Mouse (Mus musculus) spleen, adult 2 months (tissue): ENCODE measurements around the gene Aatf. TPM values are rescaled to one million over a fixed set of nuclear protein-coding genes. Genes with fewer than 3 reads are reported as not detected.

Experiments
- DNase-seq, 2 experiments: peaks; one replicate each; pipeline versions ENCODE4 v3.0.0 to v3.0.0-alpha.2; 2012 to 2021; ENCODE audit warnings: low spot score in 2 of 2, low read depth in 1 of 2
- H3K27ac ChIP-seq: fragments of 200-500 bp; 2 replicates; pipeline ENCODE4 v1.5.1; 2012; ENCODE audit warnings: low read length, inconsistent platforms; ENCODE audit not compliant: insufficient read depth
- H3K27me3 ChIP-seq: fragments of 200-500 bp; 2 replicates; pipeline ENCODE4 v1.6.1; 2012; ENCODE audit warnings: mild to moderate bottlenecking, moderate library complexity, low read length, inconsistent platforms; ENCODE audit not compliant: control insufficient read depth, insufficient read depth
- H3K36me3 ChIP-seq: fragments of 200-500 bp; 2 replicates; pipeline ENCODE4 v1.6.1; 2012; ENCODE audit warnings: mild to moderate bottlenecking, low read length, inconsistent platforms; ENCODE audit not compliant: control insufficient read depth, insufficient read depth
- H3K4me1 ChIP-seq: fragments of 200-500 bp; 2 replicates; pipeline ENCODE4 v1.6.1; 2011; ENCODE audit warnings: inconsistent platforms; ENCODE audit not compliant: control insufficient read depth, insufficient read depth, insufficient read length
- H3K4me3 ChIP-seq: fragments of 200-500 bp; 2 replicates; pipeline ENCODE4 v1.5.1; 2011; ENCODE audit warnings: mild to moderate bottlenecking, inconsistent platforms; ENCODE audit not compliant: insufficient read depth, insufficient read length; ENCODE audit errors: extremely low read depth
- CTCF ChIP-seq: fragments of 200-500 bp; IDR thresholded peaks from 2 replicates; pipeline ENCODE4 v1.5.1; 2011; ENCODE audit warnings: mild to moderate bottlenecking, inconsistent platforms; ENCODE audit not compliant: insufficient read depth, insufficient read length, insufficient replicate concordance; ENCODE audit errors: extremely low read depth
- POLR2A ChIP-seq: fragments of 200-500 bp; IDR thresholded peaks from 2 replicates; pipeline ENCODE4 v1.6.1; 2011; ENCODE audit warnings: low read depth, low read length, inconsistent platforms
- WGBS: fragments of 180-500 bp; shearing (Covaris S2); methylation state at CpG from one replicate; pipeline ENCODE4 v1.1.7; 2018; 5-methylcytosine and 5-hydroxymethylcytosine counted together
- polyA plus RNA-seq: library from polyadenylated mRNA; depleted of rRNA; stranded (reverse); fragments of >200 nt; gene quantifications from 2 replicates; pipeline ENCODE4 v1.2.3, GENCODE M21; 2012; rRNA removed

Gene Aatf
- 5.5 and 6.4 TPM in 2 replicates for polyA plus RNA-seq

- Histone ChIP-seq H3K36me3 (peaks cover 7% of the 10 kb centered on the region), H3K27ac (peak within 1 kb of the TSS; percentile 66), H3K27me3 (peaks cover 12% of the 10 kb centered on the region), H3K4me3 (peak within 1 kb of the TSS; percentile 81), H3K4me1 (no peaks in the 10 kb centered on the region; the same call in 1 of the 2 replicates)
- WGBS: under 1% methylated on average over 80 of the region's 80 CpGs
- TF ChIP-seq POLR2A (peak; percentile 35), CTCF (no peak)
- DNase-seq: peak; percentile 92 to 96
Observed at GRCm38 (mm10) chr11:84513171-84514116, at the start of gene Aatf. Gene Aatf (minus strand): TSS chr11:84513522.

GRCm38 (mm10) chr11:84562758-84563347 is 49.5 kb upstream of the Aatf start:
- H3K27me3 ChIP-seq: no peaks in the 10 kb centered on the region
- H3K4me3 ChIP-seq: no peak overlapping the region
- no peaks in the 10 kb centered on the region for H3K4me1 ChIP-seq
- no peak for DNase-seq
- H3K36me3 ChIP-seq: no peaks in the 10 kb centered on the region
- 48% methylated on average over 9 of the region's 9 CpGs for WGBS
- H3K27ac ChIP-seq: no peak overlapping the region
- TF ChIP-seq CTCF (no peak), POLR2A (no peak)

- no peak for DNase-seq
- no peak overlapping the region for H3K4me3 ChIP-seq
- no peaks in the 10 kb centered on the region for H3K4me1 ChIP-seq
- no peaks in the 10 kb centered on the region for H3K36me3 ChIP-seq
- WGBS: 74% methylated on average over 5 of the region's 5 CpGs
- TF ChIP-seq POLR2A: no peak
- no peak for TF ChIP-seq CTCF
- H3K27me3 ChIP-seq: no peaks in the 10 kb centered on the region
- no peak overlapping the region for H3K27ac ChIP-seq
Observed at GRCm38 (mm10) chr11:84561546-84561945, 48.2 kb upstream of the Aatf start.

- H3K36me3 ChIP-seq: no peaks in the 10 kb centered on the region
- WGBS: 89% methylated on average over 14 of the region's 14 CpGs
- no peaks in the 10 kb centered on the region for H3K4me1 ChIP-seq
- no peak for DNase-seq
- H3K27ac ChIP-seq: no peak overlapping the region
- no peaks in the 10 kb centered on the region for H3K27me3 ChIP-seq
- TF ChIP-seq POLR2A: no peak
- TF ChIP-seq CTCF: no peak
- no peak overlapping the region for H3K4me3 ChIP-seq
Observed at GRCm38 (mm10) chr11:84553821-84554450, 40.6 kb upstream of the Aatf start.

- no peak overlapping the region for H3K4me3 ChIP-seq
- H3K4me1 ChIP-seq: no peaks in the 10 kb centered on the region
- WGBS: 85% methylated on average over 4 of the region's 4 CpGs
- TF ChIP-seq CTCF (no peak), POLR2A (no peak)
- no peak for DNase-seq
- no peaks in the 10 kb centered on the region for H3K36me3 ChIP-seq
- no peaks in the 10 kb centered on the region for H3K27me3 ChIP-seq
- H3K27ac ChIP-seq: no peak overlapping the region
Observed at GRCm38 (mm10) chr11:84551296-84551695, 38.0 kb upstream of the Aatf start.

- Histone ChIP-seq H3K27ac (no peak overlapping the region), H3K4me1 (no peaks in the 10 kb centered on the region), H3K27me3 (0 out of 2 replicates have a peak, but pooled peaks cover 1% of the 10 kb centered on the region), H3K4me3 (no peak overlapping the region), H3K36me3 (no peaks in the 10 kb centered on the region)
- TF ChIP-seq CTCF (no peak), POLR2A (no peak)
- DNase-seq: no peak
- 61% methylated on average over 6 of the region's 6 CpGs for WGBS
Observed at GRCm38 (mm10) chr11:84549258-84549791, 36.0 kb upstream of the Aatf start.

- 61% methylated on average over 2 of the region's 2 CpGs for WGBS
- Histone ChIP-seq H3K4me1 (no peaks in the 10 kb centered on the region), H3K36me3 (no peaks in the 10 kb centered on the region), H3K27ac (no peak overlapping the region), H3K4me3 (no peak overlapping the region), H3K27me3 (0 out of 2 replicates have a peak, but pooled peaks cover 1% of the 10 kb centered on the region)
- no peak for DNase-seq
- TF ChIP-seq POLR2A: no peak
- TF ChIP-seq CTCF: no peak
Observed at GRCm38 (mm10) chr11:84548293-84548692, 35.0 kb upstream of the Aatf start.
